Mouse (Mus musculus) intestine, embryonic 16.5 days (tissue): ENCODE measurements at regions not wholly inside any gene's neighbourhood (a gene's known extent, or its start where the extent isn't known, plus 50 kb on each side); places are given as distances from the start of the nearest gene placed in this dataset.

Experiments used
- ATAC-seq: fragments of 200-750 bp; cut with Nextera tagmentation; 2 replicates; pipeline ENCODE4 v1.8.0; 2017; ENCODE audit warnings: moderate TSS enrichment, moderate library complexity
- H3K27ac ChIP-seq: fragments of 300-500 bp; sonication (generic); 2 replicates; pipeline ENCODE4 v1.5.1; 2014; ENCODE audit warnings: mild to moderate bottlenecking, low read length
- H3K27me3 ChIP-seq: fragments of 300-500 bp; sonication (generic); replicated peaks from 2 replicates; pipeline ENCODE4 v1.6.1; 2014; ENCODE audit warnings: low read length, control low read depth, mixed read lengths; ENCODE audit not compliant: control insufficient read depth, insufficient read depth
- H3K36me3 ChIP-seq: fragments of 300-500 bp; sonication (generic); 2 replicates; pipeline ENCODE4 v1.6.1; 2014; ENCODE audit warnings: low read length, control low read depth; ENCODE audit not compliant: control insufficient read depth, insufficient read depth
- H3K4me1 ChIP-seq: fragments of 300-500 bp; sonication (generic); 2 replicates; pipeline ENCODE4 v1.6.1; 2014; ENCODE audit warnings: low read length, control low read depth, mixed read lengths; ENCODE audit not compliant: control insufficient read depth, insufficient read depth
- H3K4me2 ChIP-seq: fragments of 300-500 bp; sonication (generic); 2 replicates; pipeline ENCODE4 v1.6.1; 2014; ENCODE audit warnings: low read depth, low read length, control low read depth
- H3K4me3 ChIP-seq: fragments of 300-500 bp; sonication (generic); 2 replicates; pipeline ENCODE4 v1.5.1; 2014; ENCODE audit warnings: mild to moderate bottlenecking, low read length
- H3K9ac ChIP-seq: fragments of 300-500 bp; sonication (generic); 2 replicates; pipeline ENCODE4 v1.6.1; 2014; ENCODE audit warnings: low read depth, low read length
- H3K9me3 ChIP-seq: fragments of 300-500 bp; sonication (generic); 2 replicates; pipeline ENCODE4 v1.6.1; 2016; ENCODE audit warnings: low read length, control low read depth; ENCODE audit not compliant: control insufficient read depth
- WGBS: fragments of 180-500 bp; shearing (Covaris S2); extraction: QIAGEN DNeasy Blood & Tissue Kit; methylation state at CpG from one replicate; pipeline ENCODE4 v1.1.7; 2014; 5-methylcytosine and 5-hydroxymethylcytosine counted together

- Histone ChIP-seq H3K27me3 (no peaks in the 10 kb centered on the region), H3K9ac (no peak overlapping the region), H3K4me1 (peaks cover 6% of the 10 kb centered on the region; the same call in 1 of the 2 replicates), H3K4me2 (no peak overlapping the region), H3K9me3 (no peaks in the 10 kb centered on the region), H3K4me3 (no peak overlapping the region), H3K36me3 (no peaks in the 10 kb centered on the region), H3K27ac (no peak overlapping the region)
- WGBS, result 90% methylated on average over 4 of the region's 4 CpGs
- no peak for ATAC-seq
Observed at GRCm38 (mm10) chr4:8989110-8989509, 750.3 kb upstream of the Car8 start.

GRCm38 (mm10) chr4:8988345-8988733 lies 749.5 kb upstream of the Car8 start:
- no peaks in the 10 kb centered on the region for H3K27me3 ChIP-seq
- peaks cover 9% of the 10 kb centered on the region; the same call in 1 of the 2 replicates for H3K4me1 ChIP-seq
- no peak overlapping the region for H3K4me2 ChIP-seq
- no peak overlapping the region for H3K9ac ChIP-seq
- no peaks in the 10 kb centered on the region for H3K9me3 ChIP-seq
- H3K4me3 ChIP-seq, result no peak overlapping the region
- WGBS, result 46% methylated on average over 8 of the region's 8 CpGs
- no peak for ATAC-seq
- H3K27ac ChIP-seq, result no peak overlapping the region
- H3K36me3 ChIP-seq, result no peaks in the 10 kb centered on the region

- H3K4me1 ChIP-seq, result peaks cover 9% of the 10 kb centered on the region; the same call in 1 of the 2 replicates
- no peak overlapping the region for H3K9ac ChIP-seq
- H3K36me3 ChIP-seq, result no peaks in the 10 kb centered on the region
- no peak overlapping the region for H3K27ac ChIP-seq
- no peak overlapping the region for H3K4me3 ChIP-seq
- 55% methylated on average over 10 of the region's 10 CpGs for WGBS
- no peaks in the 10 kb centered on the region for H3K27me3 ChIP-seq
- no peak for ATAC-seq
- H3K9me3 ChIP-seq, result no peaks in the 10 kb centered on the region
- H3K4me2 ChIP-seq, result no peak overlapping the region
Observed at GRCm38 (mm10) chr4:8987544-8988344, 748.9 kb upstream of the Car8 start.

- no peak overlapping the region for H3K4me3 ChIP-seq
- no peaks in the 10 kb centered on the region for H3K9me3 ChIP-seq
- H3K36me3 ChIP-seq, result no peaks in the 10 kb centered on the region
- WGBS, result 51% methylated on average over 13 of the region's 13 CpGs
- no peak overlapping the region for H3K9ac ChIP-seq
- peaks cover 9% of the 10 kb centered on the region; the same call in 1 of the 2 replicates for H3K4me1 ChIP-seq
- H3K4me2 ChIP-seq, result no peak overlapping the region
- no peak for ATAC-seq
- no peak overlapping the region for H3K27ac ChIP-seq
- H3K27me3 ChIP-seq, result no peaks in the 10 kb centered on the region
Observed at GRCm38 (mm10) chr4:8986394-8987091, 747.7 kb upstream of the Car8 start.

GRCm38 (mm10) chr4:8984059-8984606 lies 745.3 kb upstream of the Car8 start:
- ATAC-seq, result peak; percentile 33; the same call in 1 of the 2 replicates
- WGBS, result 67% methylated on average over 5 of the region's 5 CpGs

GRCm38 (mm10) chr4:8978949-8979348 lies 740.1 kb upstream of the Car8 start:
- Histone ChIP-seq H3K27ac (no peak overlapping the region), H3K4me1 (0 out of 2 replicates have a peak, but pooled peaks cover 3% of the 10 kb centered on the region), H3K27me3 (no peaks in the 10 kb centered on the region), H3K9me3 (no peaks in the 10 kb centered on the region), H3K4me2 (no peak overlapping the region), H3K36me3 (no peaks in the 10 kb centered on the region), H3K9ac (no peak overlapping the region), H3K4me3 (no peak overlapping the region)
- ATAC-seq, result no peak
- 82% methylated on average over 8 of the region's 8 CpGs for WGBS

More at GRCm38 (mm10) chr4:8984059-8984606, 745.3 kb upstream of the Car8 start:
- Histone ChIP-seq H3K4me2 (no peak overlapping the region), H3K9ac (no peak overlapping the region), H3K27ac (no peak overlapping the region), H3K4me3 (no peak overlapping the region), H3K4me1 (peaks cover 6% of the 10 kb centered on the region; the same call in 1 of the 2 replicates), H3K27me3 (no peaks in the 10 kb centered on the region), H3K36me3 (no peaks in the 10 kb centered on the region), H3K9me3 (no peaks in the 10 kb centered on the region)

GRCm38 (mm10) chr4:8969951-8970455 lies 731.2 kb upstream of the Car8 start:
- no peak for ATAC-seq

GRCm38 (mm10) chr4:8968741-8969140 lies 729.9 kb upstream of the Car8 start:
- Histone ChIP-seq H3K4me2 (no peak overlapping the region), H3K9me3 (peaks cover 4% of the 10 kb centered on the region; the same call in 1 of the 2 replicates), H3K36me3 (no peaks in the 10 kb centered on the region), H3K27me3 (no peaks in the 10 kb centered on the region), H3K27ac (no peak overlapping the region), H3K4me1 (no peaks in the 10 kb centered on the region), H3K4me3 (no peak overlapping the region), H3K9ac (no peak overlapping the region)
- no peak for ATAC-seq
- 35% methylated on average over 3 of the region's 3 CpGs for WGBS

More at GRCm38 (mm10) chr4:8969951-8970455, 731.2 kb upstream of the Car8 start:
- Histone ChIP-seq H3K27me3 (no peaks in the 10 kb centered on the region), H3K36me3 (no peaks in the 10 kb centered on the region), H3K27ac (no peak overlapping the region), H3K9ac (no peak overlapping the region), H3K9me3 (peaks cover 4% of the 10 kb centered on the region; the same call in 1 of the 2 replicates), H3K4me3 (no peak overlapping the region), H3K4me1 (no peaks in the 10 kb centered on the region), H3K4me2 (no peak overlapping the region)
- 88% methylated on average over 5 of the region's 5 CpGs for WGBS

GRCm38 (mm10) chr4:8967986-8968385 lies 729.1 kb upstream of the Car8 start:
- no peak overlapping the region for H3K27ac ChIP-seq
- no peak overlapping the region for H3K9ac ChIP-seq
- H3K4me3 ChIP-seq, result no peak overlapping the region
- no peaks in the 10 kb centered on the region for H3K27me3 ChIP-seq
- ATAC-seq, result no peak
- no peaks in the 10 kb centered on the region for H3K36me3 ChIP-seq
- peaks cover 4% of the 10 kb centered on the region; the same call in 1 of the 2 replicates for H3K9me3 ChIP-seq
- H3K4me2 ChIP-seq, result no peak overlapping the region
- WGBS, result 76% methylated on average over 3 of the region's 3 CpGs
- no peaks in the 10 kb centered on the region for H3K4me1 ChIP-seq
